Mouse (Mus musculus) intestine, embryonic 15.5 days (tissue): ENCODE results near the gene 1700067K01Rik. TPM values are rescaled to one million over a fixed set of nuclear protein-coding genes. Genes with fewer than 3 reads are reported as not detected.
"Not testable (repeated sequence)": the region's sequence is repeated elsewhere in the genome, so short reads cannot be mapped to it uniquely, and the experiment has no call there.

Source experiments
- ATAC-seq: fragments of 200-750 bp; cut with Nextera tagmentation; 2 replicates; pipeline ENCODE4 v1.8.0; 2017; ENCODE audit warnings: moderate TSS enrichment, moderate library complexity
- H3K27ac ChIP-seq: fragments of 300-500 bp; sonication (generic); 2 replicates; pipeline ENCODE4 v1.5.1; 2015; ENCODE audit warnings: mild to moderate bottlenecking, inconsistent platforms
- H3K27me3 ChIP-seq: fragments of 300-500 bp; sonication (generic); replicated peaks from 2 replicates; pipeline ENCODE4 v1.6.1; 2015; ENCODE audit warnings: inconsistent platforms
- H3K36me3 ChIP-seq: fragments of 300-500 bp; sonication (generic); 2 replicates; pipeline ENCODE4 v1.6.1; 2015; ENCODE audit warnings: inconsistent platforms
- H3K4me1 ChIP-seq: fragments of 300-500 bp; sonication (generic); replicated peaks from 2 replicates; pipeline ENCODE4 v1.6.1; 2015; ENCODE audit warnings: inconsistent platforms
- H3K4me2 ChIP-seq: fragments of 300-500 bp; sonication (generic); replicated peaks from 2 replicates; pipeline ENCODE4 v1.6.1; 2015; ENCODE audit warnings: mild to moderate bottlenecking, inconsistent platforms
- H3K4me3 ChIP-seq: fragments of 300-500 bp; sonication (generic); replicated peaks from 2 replicates; pipeline ENCODE4 v1.5.1; 2015; ENCODE audit warnings: inconsistent platforms
- H3K9ac ChIP-seq: fragments of 300-500 bp; sonication (generic); 2 replicates; pipeline ENCODE4 v1.6.1; 2015; ENCODE audit warnings: inconsistent platforms
- H3K9me3 ChIP-seq: fragments of 300-500 bp; sonication (generic); 2 replicates; pipeline ENCODE4 v1.6.1; 2016; ENCODE audit warnings: inconsistent platforms
- WGBS: fragments of 180-500 bp; shearing (Covaris S2); methylation state at CpG from one replicate; pipeline ENCODE4 v1.1.7; 2015; 5-methylcytosine and 5-hydroxymethylcytosine counted together
- polyA plus RNA-seq: library from polyadenylated mRNA; unstranded; fragments of >200 nt; fragmentation: Nextera tagmentation; extraction: Ambion mirVana; gene quantifications from 2 replicates; pipeline ENCODE4 v1.2.1, GENCODE M21; 2015

1700067K01Rik gene
- polyA plus RNA-seq, 1 experiment from 2014 or later, result 0.87 TPM

DNA sequence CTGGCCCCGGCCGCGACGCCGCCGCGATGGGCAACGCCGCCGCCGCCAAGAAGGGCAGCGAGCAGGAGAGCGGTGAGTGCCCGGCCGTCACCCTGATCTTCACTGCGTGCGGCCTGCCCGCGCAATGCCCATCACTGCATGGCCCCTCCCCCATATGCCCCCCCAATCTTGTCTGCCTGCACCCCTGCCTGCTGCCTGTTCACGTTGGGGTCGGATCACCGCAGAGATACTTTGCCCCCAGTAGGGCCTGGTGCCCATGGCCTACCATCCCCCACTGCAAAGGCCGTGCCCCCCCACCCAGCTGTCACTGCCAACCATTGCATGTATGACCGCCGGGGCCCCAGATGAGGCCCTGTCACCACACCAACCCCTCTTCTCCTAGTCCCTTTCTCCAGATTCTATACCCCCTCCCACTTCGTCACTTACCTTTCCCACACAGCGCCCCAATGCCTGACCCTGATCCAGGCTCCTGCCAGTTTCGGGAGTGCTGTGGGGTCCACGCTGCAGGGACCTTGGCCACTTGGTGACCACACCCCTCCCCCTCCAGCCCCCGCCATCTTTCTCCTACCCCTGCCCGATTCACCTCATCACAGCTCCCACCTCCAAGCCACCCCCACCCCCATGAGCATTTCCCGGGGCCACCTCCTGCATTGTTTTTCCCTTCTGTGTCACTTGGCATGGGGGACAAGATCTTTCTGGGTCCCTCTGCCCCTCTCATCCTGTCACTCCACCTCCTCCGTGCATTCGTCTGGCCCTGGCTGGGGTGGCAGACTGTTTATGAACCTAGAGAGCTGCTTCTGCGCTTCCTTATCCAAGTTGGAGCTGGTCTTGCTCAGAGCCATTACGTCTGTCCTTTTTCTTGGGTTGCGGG is 27.9 kb upstream of the 1700067K01Rik start:
- Histone ChIP-seq H3K9ac (peak overlapping the region; percentile 89), H3K36me3 (peaks cover 5% of the 10 kb centered on the region; the same call in 1 of the 2 replicates), H3K27me3 (no peaks in the 10 kb centered on the region), H3K27ac (peak overlapping the region; percentile 77; the same call in 1 of the 2 replicates), H3K4me3 (peak overlapping the region; percentile 99), H3K4me1 (peaks cover 38% of the 10 kb centered on the region), H3K9me3 (no peaks in the 10 kb centered on the region), H3K4me2 (peak overlapping the region; percentile 86)
- peak; percentile 44; the same call in 1 of the 2 replicates for ATAC-seq
- 2% methylated on average over 37 of the region's 37 CpGs for WGBS

- Histone ChIP-seq H3K4me2 (peak overlapping the region; percentile 86), H3K9ac (no peak overlapping the region), H3K27me3 (no peaks in the 10 kb centered on the region), H3K9me3 (no peaks in the 10 kb centered on the region), H3K36me3 (no peaks in the 10 kb centered on the region), H3K4me1 (peaks cover 38% of the 10 kb centered on the region), H3K27ac (no peak overlapping the region), H3K4me3 (no peak overlapping the region)
- 82% methylated on average over 4 of the region's 4 CpGs for WGBS
- ATAC-seq, result no peak
Measured at GRCm38 (mm10) chr8:83974521-83974920, 26.8 kb upstream of the 1700067K01Rik start.

DNA sequence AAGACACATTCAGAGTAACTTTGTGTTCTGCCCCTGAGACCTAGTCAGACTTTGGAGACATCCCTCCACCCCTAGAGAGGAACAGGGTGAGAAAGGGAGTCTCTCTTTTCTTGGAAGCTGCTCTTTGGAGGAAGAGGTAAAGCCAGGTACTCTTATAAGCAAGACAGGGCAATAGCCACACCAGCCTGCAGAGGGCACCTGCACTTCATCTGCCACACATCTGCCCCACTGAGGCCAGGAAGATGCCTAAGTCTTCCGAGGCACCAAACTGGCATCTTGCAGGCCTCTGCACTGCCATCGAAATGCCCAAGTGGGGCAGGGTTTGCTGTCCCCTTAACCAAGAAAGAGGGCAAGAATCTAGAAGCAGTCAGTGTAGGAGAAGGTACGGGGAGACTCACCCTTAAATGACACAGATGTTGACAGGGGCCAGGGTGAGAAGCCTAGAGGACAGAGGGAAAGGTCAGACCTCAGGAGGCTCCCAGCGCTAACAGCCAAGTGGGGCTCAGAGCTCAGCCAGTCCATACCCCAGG is 25.1 kb upstream of the 1700067K01Rik start:
- H3K27me3 ChIP-seq, result no peaks in the 10 kb centered on the region
- no peak overlapping the region for H3K4me3 ChIP-seq
- H3K4me1 ChIP-seq, result peaks cover 38% of the 10 kb centered on the region
- H3K36me3 ChIP-seq, result peaks cover 6% of the 10 kb centered on the region
- no peak for ATAC-seq
- H3K27ac ChIP-seq, result no peak overlapping the region
- no peak overlapping the region for H3K9ac ChIP-seq
- no peaks in the 10 kb centered on the region for H3K9me3 ChIP-seq
- WGBS, result 84% methylated on average over 4 of the region's 4 CpGs
- H3K4me2 ChIP-seq, result no peak overlapping the region

- H3K9ac ChIP-seq, result no peak overlapping the region
- no peaks in the 10 kb centered on the region for H3K27me3 ChIP-seq
- peaks cover 32% of the 10 kb centered on the region for H3K4me1 ChIP-seq
- no peak overlapping the region for H3K4me2 ChIP-seq
- H3K36me3 ChIP-seq, result peaks cover 12% of the 10 kb centered on the region
- H3K9me3 ChIP-seq, result no peaks in the 10 kb centered on the region
- WGBS, result 77% methylated on average over 5 of the region's 5 CpGs
- no peak for ATAC-seq
- no peak overlapping the region for H3K4me3 ChIP-seq
- no peak overlapping the region for H3K27ac ChIP-seq
Measured at GRCm38 (mm10) chr8:83976779-83977350, 24.4 kb upstream of the 1700067K01Rik start.

DNA sequence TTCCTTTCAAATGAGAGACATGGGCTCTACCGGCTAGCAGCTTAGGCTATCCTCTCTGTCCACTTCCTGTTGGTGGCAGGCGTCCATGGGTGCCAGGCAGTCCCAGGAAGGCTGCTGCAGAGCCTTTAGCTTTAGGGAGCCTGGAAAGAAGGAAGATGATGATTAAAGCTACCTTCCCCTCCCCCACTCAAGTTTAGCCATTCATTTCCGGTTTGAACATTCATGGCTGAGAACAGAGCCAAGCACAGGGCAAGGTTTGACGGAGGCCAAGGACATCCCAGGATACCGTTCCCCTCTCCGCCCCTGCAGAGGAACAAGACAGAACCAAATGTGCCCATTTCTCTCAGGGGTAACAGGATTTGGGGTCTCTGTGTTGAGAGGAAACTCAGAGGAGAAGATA is 23.7 kb upstream of the 1700067K01Rik start:
- no peak overlapping the region for H3K4me3 ChIP-seq
- H3K9ac ChIP-seq, result no peak overlapping the region
- H3K36me3 ChIP-seq, result peaks cover 17% of the 10 kb centered on the region
- ATAC-seq, result no peak
- WGBS, result 45% methylated on average over 6 of the region's 6 CpGs
- H3K27ac ChIP-seq, result no peak overlapping the region
- H3K4me2 ChIP-seq, result peak overlapping the region; percentile 22; the same call in 1 of the 2 replicates
- H3K27me3 ChIP-seq, result no peaks in the 10 kb centered on the region
- peaks cover 30% of the 10 kb centered on the region for H3K4me1 ChIP-seq
- no peaks in the 10 kb centered on the region for H3K9me3 ChIP-seq

GRCm38 (mm10) chr8:83978200-83978599 is 23.1 kb upstream of the 1700067K01Rik start:
- WGBS, result 62% methylated on average over 9 of the region's 9 CpGs
- Histone ChIP-seq H3K4me2 (no peak overlapping the region), H3K36me3 (peaks cover 18% of the 10 kb centered on the region), H3K9ac (no peak overlapping the region), H3K9me3 (no peaks in the 10 kb centered on the region), H3K27me3 (no peaks in the 10 kb centered on the region), H3K27ac (no peak overlapping the region), H3K4me3 (no peak overlapping the region), H3K4me1 (peaks cover 30% of the 10 kb centered on the region)
- ATAC-seq, result no peak

- Histone ChIP-seq H3K27me3 (no peaks in the 10 kb centered on the region), H3K9ac (no peak overlapping the region), H3K27ac (no peak overlapping the region), H3K4me1 (peaks cover 16% of the 10 kb centered on the region), H3K9me3 (no peaks in the 10 kb centered on the region), H3K4me3 (no peak overlapping the region), H3K4me2 (no peak overlapping the region), H3K36me3 (peaks cover 31% of the 10 kb centered on the region)
- 96% methylated on average over 1 of the region's 1 CpGs for WGBS
- no peak for ATAC-seq
Measured at GRCm38 (mm10) chr8:83980250-83980649, 21.1 kb upstream of the 1700067K01Rik start.

DNA sequence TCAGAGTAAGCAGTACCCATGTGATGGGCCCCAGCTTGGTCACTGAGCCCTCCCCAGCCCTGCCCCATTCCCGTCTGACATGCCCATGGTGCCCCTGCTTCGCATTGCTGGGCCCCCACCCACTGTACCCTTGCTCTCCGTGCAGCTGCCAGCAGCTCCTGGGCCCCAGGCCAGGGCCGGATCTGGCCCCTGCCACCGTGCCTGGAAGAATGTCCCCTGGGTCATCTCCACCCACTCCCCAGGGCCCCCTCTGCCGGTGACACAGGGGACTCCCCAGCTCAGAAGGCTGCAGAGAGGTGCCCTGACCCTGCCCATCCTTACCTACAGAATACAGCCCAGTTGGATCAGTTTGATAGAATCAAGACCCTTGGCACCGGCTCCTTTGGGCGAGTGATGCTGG is 20.5 kb upstream of the 1700067K01Rik start:
- 77% methylated on average over 8 of the region's 8 CpGs for WGBS
- ATAC-seq, result no peak
- no peak overlapping the region for H3K4me2 ChIP-seq
- H3K4me1 ChIP-seq, result peaks cover 16% of the 10 kb centered on the region
- no peak overlapping the region for H3K4me3 ChIP-seq
- no peak overlapping the region for H3K27ac ChIP-seq
- H3K36me3 ChIP-seq, result peaks cover 31% of the 10 kb centered on the region
- no peak overlapping the region for H3K9ac ChIP-seq
- no peaks in the 10 kb centered on the region for H3K9me3 ChIP-seq
- H3K27me3 ChIP-seq, result no peaks in the 10 kb centered on the region

DNA sequence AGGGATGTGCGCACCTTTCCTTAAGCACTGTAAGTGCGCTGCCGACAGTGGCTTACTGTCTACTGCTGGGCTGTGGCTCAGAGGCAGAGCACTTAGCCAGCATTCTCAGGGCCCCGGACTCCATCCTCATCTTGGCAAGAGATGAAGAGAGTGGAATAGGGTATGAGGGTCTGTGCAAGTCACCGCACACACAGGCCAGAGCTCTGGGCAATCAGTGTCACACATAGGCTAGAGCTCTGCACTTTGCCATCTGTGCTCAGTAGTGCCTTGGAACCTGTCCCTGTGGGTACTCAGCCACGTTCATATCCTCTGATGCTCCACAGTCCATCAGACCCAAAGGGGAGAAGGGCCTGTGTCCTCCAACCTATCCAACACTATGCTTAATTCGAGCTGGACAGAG is 19.8 kb upstream of the 1700067K01Rik start:
- Histone ChIP-seq H3K27ac (no peak overlapping the region), H3K36me3 (peaks cover 36% of the 10 kb centered on the region), H3K4me2 (no peak overlapping the region), H3K4me1 (peaks cover 14% of the 10 kb centered on the region), H3K9ac (no peak overlapping the region), H3K27me3 (no peaks in the 10 kb centered on the region), H3K4me3 (no peak overlapping the region), H3K9me3 (no peaks in the 10 kb centered on the region)
- 96% methylated on average over 7 of the region's 7 CpGs for WGBS
- ATAC-seq, result no peak

- Histone ChIP-seq H3K4me2 (no peak overlapping the region), H3K27me3 (no peaks in the 10 kb centered on the region), H3K9me3 (no peaks in the 10 kb centered on the region), H3K4me3 (no peak overlapping the region), H3K9ac (no peak overlapping the region), H3K4me1 (peaks cover 6% of the 10 kb centered on the region), H3K27ac (no peak overlapping the region), H3K36me3 (peaks cover 43% of the 10 kb centered on the region)
- WGBS, result 78% methylated on average over 4 of the region's 4 CpGs
- ATAC-seq, result no peak
Measured at GRCm38 (mm10) chr8:83982449-83982848, 18.9 kb upstream of the 1700067K01Rik start.

DNA sequence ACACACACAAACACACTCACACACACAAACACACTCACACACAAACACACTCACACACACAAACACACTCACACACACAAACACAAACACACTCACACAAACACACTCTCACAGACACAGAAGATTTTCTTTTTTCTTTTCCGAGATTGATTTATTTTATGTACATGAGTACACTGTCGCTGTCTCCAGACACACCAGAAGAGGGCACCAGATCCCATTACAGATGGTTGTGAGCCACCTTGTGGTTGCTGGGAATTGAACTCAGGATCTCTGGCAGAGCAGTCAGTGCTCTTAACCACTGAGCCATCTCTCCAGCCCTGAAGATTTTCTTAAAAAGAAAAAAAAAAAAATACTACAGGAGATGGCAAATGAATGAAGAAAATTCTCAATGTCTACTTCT is 18.1 kb upstream of the 1700067K01Rik start:
- not testable (repeated sequence) for H3K27ac ChIP-seq, H3K9me3 ChIP-seq, H3K4me2 ChIP-seq, ATAC-seq, H3K4me1 ChIP-seq, H3K4me3 ChIP-seq, H3K27me3 ChIP-seq, H3K9ac ChIP-seq
- WGBS, result 99% methylated on average over 2 of the region's 2 CpGs
- peaks cover 46% of the 10 kb centered on the region for H3K36me3 ChIP-seq

DNA sequence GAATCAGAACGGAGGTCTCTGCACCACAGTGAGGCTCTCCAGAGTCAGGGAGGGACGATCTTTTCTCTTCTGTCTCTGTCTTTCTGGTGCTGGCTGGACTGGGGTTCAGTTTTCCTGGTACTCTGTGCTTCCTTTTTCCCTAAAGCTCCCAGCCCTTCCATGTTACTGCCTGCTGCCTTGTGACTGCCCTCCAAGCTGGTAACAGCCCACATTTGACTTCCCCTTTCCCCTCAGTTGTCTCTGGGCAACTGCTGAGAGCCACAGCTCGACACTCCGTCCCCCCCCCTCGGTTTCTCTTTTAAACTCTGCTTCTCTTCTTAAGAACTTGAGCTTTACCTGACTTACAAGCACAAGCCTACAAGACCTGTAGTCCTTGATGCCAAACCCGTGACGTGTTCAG is 12.1 kb upstream of the 1700067K01Rik start:
- Histone ChIP-seq H3K27me3 (no peaks in the 10 kb centered on the region), H3K27ac (no peak overlapping the region), H3K9ac (0 out of 2 replicates have a peak overlapping the region, but pooled peaks have one; percentile 13), H3K4me2 (no peak overlapping the region), H3K36me3 (peaks cover 28% of the 10 kb centered on the region), H3K4me1 (no peaks in the 10 kb centered on the region), H3K4me3 (no peak overlapping the region), H3K9me3 (no peaks in the 10 kb centered on the region)
- 88% methylated on average over 7 of the region's 7 CpGs for WGBS
- no peak for ATAC-seq
